Mouse (Mus musculus) cerebellum, adult (tissue): ENCODE data around the gene Cenpo.

Experiments used
- ATAC-seq: cut with Nextera tagmentation; 2 replicates; pipeline ENCODE4 v1.9.2; 2017; ENCODE audit warnings: mild to moderate bottlenecking, moderate library complexity, mixed read lengths; ENCODE audit not compliant: insufficient number of reproducible peaks, low FRiP score, low TSS enrichment

The Cenpo gene

DNA sequence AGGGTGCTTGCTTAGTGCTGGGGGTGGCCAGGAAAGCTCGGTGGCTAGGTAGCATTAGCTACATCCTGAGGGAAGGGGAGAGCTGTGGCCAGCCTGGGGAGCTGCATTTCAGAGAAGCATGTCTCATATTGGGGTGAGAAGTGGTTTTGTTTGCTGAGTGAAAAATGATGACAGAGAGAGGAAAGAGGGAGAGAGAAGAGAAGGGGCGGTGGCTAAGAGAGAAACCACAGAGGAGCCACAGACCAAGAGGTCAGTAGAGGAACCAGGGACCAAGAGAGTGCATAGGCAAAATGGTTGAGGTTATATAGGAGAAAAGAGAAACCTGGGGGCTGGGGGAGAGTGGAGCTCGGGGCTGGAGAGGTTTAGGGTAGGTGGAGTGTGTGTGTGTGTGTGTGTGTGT lies 75.9 kb downstream of the Cenpo start:
- ATAC-seq = no peak

GRCm38 (mm10) chr12:4157466-4157865 lies 76.6 kb downstream of the Cenpo start:
- ATAC-seq = peak; percentile 92

- no peak for ATAC-seq
Measured at GRCm38 (mm10) chr12:4151969-4152368, 82.1 kb downstream of the Cenpo start.

DNA sequence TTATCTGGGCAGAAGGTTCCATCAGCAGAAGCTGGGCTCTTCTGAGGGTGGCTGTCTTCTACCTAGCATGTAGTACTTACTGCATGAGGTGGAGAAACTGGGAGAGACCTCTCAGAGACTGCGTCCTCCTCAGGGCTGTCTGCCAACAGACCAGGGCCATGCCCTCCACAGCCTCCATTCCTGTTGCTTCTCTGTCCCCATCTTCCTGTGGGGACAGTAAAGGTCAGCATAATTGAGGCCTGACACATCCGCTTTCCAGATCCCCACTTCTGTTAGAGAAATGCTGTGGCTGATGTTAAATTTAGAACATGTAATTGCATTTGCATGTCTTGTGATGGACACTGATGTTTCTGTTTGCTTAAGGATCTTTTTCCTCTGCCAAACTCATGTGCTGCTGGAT lies 83.2 kb downstream of the Cenpo start:
- no peak for ATAC-seq
